7 mouse cellular contexts compared by ENCODE assay signal in the genomic region with DNA sequence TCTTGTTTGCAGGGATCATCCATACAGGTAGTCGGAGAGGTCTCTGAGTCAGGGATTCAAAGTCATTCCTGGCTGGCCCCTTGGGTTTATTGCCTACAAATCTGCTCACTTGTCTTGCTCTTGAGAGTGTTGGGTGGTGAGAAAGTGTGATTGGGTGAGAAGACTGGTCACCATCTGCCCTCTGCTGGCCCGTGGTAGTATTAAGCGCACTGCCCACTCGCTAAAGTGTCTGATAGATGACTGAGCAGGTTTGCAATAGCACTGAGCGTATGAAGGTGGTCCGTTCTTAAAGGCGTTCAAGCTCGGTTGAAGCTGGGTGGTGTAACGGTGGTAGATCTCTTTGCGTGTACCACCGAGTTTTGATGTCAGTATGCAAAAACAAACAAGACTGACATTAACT. TPM values are rescaled to one million over a fixed set of nuclear protein-coding genes. Genes with fewer than 3 reads are reported as not detected.
DNase-seq lines count a peak whose midpoint lies in the region; ATAC-seq and TF ChIP-seq lines count a peak whose summit lies in the region.

No protein-coding gene starts in this region.

- peak; percentile 89 for ATAC-seq in granulocyte monocyte progenitor cell, adult 5-6 weeks (replicated peaks; ENCODE audit: poor library complexity, severe bottlenecking)
- peak; percentile 76 for ATAC-seq in intestine, postnatal 0 days
- peak; percentile 86 for ATAC-seq in midbrain, embryonic 11.5 days (ENCODE audit: low FRiP score)

- peak; percentile 87 for DNase-seq in adrenal gland, postnatal 10 days
- DNase-seq in embryonic facial prominence, embryonic 10.5 days (ENCODE audit: low spot score) = peak; percentile 85
- peak; percentile 76 to 81 for DNase-seq in left cerebral cortex, postnatal 36 days (ENCODE audit: low spot score in 2 of 2)
- peak; percentile 97 for DNase-seq in midbrain, embryonic 11.5 days (ENCODE audit: low spot score, missing footprints)

- H3K36me3 ChIP-seq in embryonic facial prominence, embryonic 10.5 days (replicated peaks) = no peaks in the 10 kb centered on the region
- no peaks in the 10 kb centered on the region for H3K36me3 ChIP-seq in intestine, postnatal 0 days (ENCODE audit: control insufficient read depth, insufficient read depth)
- H3K36me3 ChIP-seq in midbrain, embryonic 11.5 days (ENCODE audit: control insufficient read depth, insufficient read depth, low read length) = no peaks in the 10 kb centered on the region
- no peaks in the 10 kb centered on the region; the same call in 1 of the 2 replicates for H3K36me3 ChIP-seq in small intestine, adult 2 months (ENCODE audit: control insufficient read depth, insufficient read depth, low read length)

- 3% methylated on average over 11 of the region's 11 CpGs for WGBS in embryonic facial prominence, embryonic 10.5 days
- under 1% methylated on average over 11 of the region's 11 CpGs for WGBS in intestine, postnatal 0 days
- 4% methylated on average over 11 of the region's 11 CpGs for WGBS in midbrain, embryonic 11.5 days
- 1% methylated on average over 11 of the region's 11 CpGs for WGBS in small intestine, adult 2 months

- peak; percentile 97 for TF ChIP-seq CTCF in intestine, postnatal 0 days (IDR thresholded peaks at IDR 0.05; ENCODE audit: low read depth)
- TF ChIP-seq CTCF in small intestine, adult 2 months (IDR thresholded peaks at IDR 0.05; ENCODE audit: extremely low read depth, insufficient read length, insufficient replicate concordance, low read depth, low read length) = peak; percentile 92; the same call in 1 of the 2 replicates

- H3K4me2 ChIP-seq in intestine, postnatal 0 days (replicated peaks; ENCODE audit: low read depth) = peak overlapping the region; percentile 69
- H3K4me2 ChIP-seq in midbrain, embryonic 11.5 days = peak overlapping the region; percentile 56

- H3K27ac ChIP-seq in embryonic facial prominence, embryonic 10.5 days (replicated peaks) = no peak overlapping the region
- H3K27ac ChIP-seq in intestine, postnatal 0 days (ENCODE audit: low read depth, low read length) = peak overlapping the region; percentile 93
- H3K27ac ChIP-seq in midbrain, embryonic 11.5 days (ENCODE audit: low read depth, low read length) = no peak overlapping the region
- H3K27ac ChIP-seq in small intestine, adult 2 months (ENCODE audit: insufficient read depth, low read depth, low read length) = peak overlapping the region; percentile 93

- H3K4me3 ChIP-seq in embryonic facial prominence, embryonic 10.5 days = peak overlapping the region; percentile 61
- peak overlapping the region; percentile 48 for H3K4me3 ChIP-seq in intestine, postnatal 0 days (ENCODE audit: low read depth, low read length)
- H3K4me3 ChIP-seq in midbrain, embryonic 11.5 days (ENCODE audit: low read depth, low read length) = peak overlapping the region; percentile 32
- H3K4me3 ChIP-seq in small intestine, adult 2 months (ENCODE audit: low read depth, low read length) = peak overlapping the region; percentile 74

- H3K9me3 ChIP-seq in embryonic facial prominence, embryonic 10.5 days = no peaks in the 10 kb centered on the region
- H3K9me3 ChIP-seq in intestine, postnatal 0 days (ENCODE audit: control insufficient read depth) = no peaks in the 10 kb centered on the region
- H3K9me3 ChIP-seq in midbrain, embryonic 11.5 days (ENCODE audit: control insufficient read depth, low read length) = no peaks in the 10 kb centered on the region

- peaks cover 14% of the 10 kb centered on the region for H3K4me1 ChIP-seq in embryonic facial prominence, embryonic 10.5 days
- H3K4me1 ChIP-seq in intestine, postnatal 0 days (replicated peaks; ENCODE audit: control insufficient read depth, insufficient read depth, low read length) = 0 out of 2 replicates have a peak, but pooled peaks cover 2% of the 10 kb centered on the region
- peaks cover 3% of the 10 kb centered on the region; the same call in 1 of the 2 replicates for H3K4me1 ChIP-seq in midbrain, embryonic 11.5 days (ENCODE audit: control insufficient read depth, insufficient read depth, low read length)
- peaks cover 19% of the 10 kb centered on the region for H3K4me1 ChIP-seq in small intestine, adult 2 months (ENCODE audit: control insufficient read depth, insufficient read depth, insufficient read length, low read length)

- intact Hi-C loops in left cerebral cortex, postnatal 36 days (cut with DNase I) = loop anchor here (1.0 to 5.0 kb wide), 3 partner anchors 155 to 288 kb away; no protein-coding TSS in a partner anchor

- TF ChIP-seq POLR2A in small intestine, adult 2 months (IDR thresholded peaks at IDR 0.05; ENCODE audit: low read depth, low read length) = no peak

- peak overlapping the region; percentile 70 for H3K9ac ChIP-seq in intestine, postnatal 0 days (ENCODE audit: low read depth, low read length)
- H3K9ac ChIP-seq in midbrain, embryonic 11.5 days (ENCODE audit: low read length) = no peak overlapping the region

- H3K27me3 ChIP-seq in embryonic facial prominence, embryonic 10.5 days (replicated peaks; ENCODE audit: low read depth, poor library complexity, severe bottlenecking) = peaks cover 27% of the 10 kb centered on the region
- no peaks in the 10 kb centered on the region for H3K27me3 ChIP-seq in intestine, postnatal 0 days (replicated peaks; ENCODE audit: control insufficient read depth, insufficient read depth, low read length)
- peaks cover 7% of the 10 kb centered on the region for H3K27me3 ChIP-seq in midbrain, embryonic 11.5 days (ENCODE audit: control insufficient read depth, insufficient read depth, low read length)
- H3K27me3 ChIP-seq in small intestine, adult 2 months (ENCODE audit: control insufficient read depth, insufficient read depth, low read length) = no peaks in the 10 kb centered on the region

RNA-seq across cellular contexts. Expression of gene Lpin3, which starts 6.8 kb away (rescaled TPM):
- total RNA-seq in adrenal gland, postnatal 10 days (2021) = 10 to 100 TPM; 21.0 to 26.4 TPM
- polyA plus RNA-seq in embryonic facial prominence, embryonic 10.5 days (2016; fragmentation: Nextera tagmentation; extraction: Ambion mirVana) = 1.4 and 2.0 TPM in 2 replicates
- not detected in 2 replicates for total RNA-seq in granulocyte monocyte progenitor cell, adult 5-6 weeks (2014; fragmentation: Nextera tagmentation)
- not detected in 2 replicates for total RNA-seq in granulocyte monocyte progenitor cell, adult 5-6 weeks (2017)
- 16.5 and 19.4 TPM in 2 replicates for polyA plus RNA-seq in intestine, postnatal 0 days (2015; fragmentation: Nextera tagmentation; extraction: Ambion mirVana)
- total RNA-seq in left cerebral cortex, postnatal 36 days (2021) = 1 to 10 TPM in 1 of 2 experiments, under 1 TPM in 1; 0.79 to 1.4 TPM
- polyA plus RNA-seq in midbrain, embryonic 11.5 days (2014; fragmentation: Nextera tagmentation; extraction: Ambion mirVana) = 0.10 and 0.21 TPM in 2 replicates
- polyA plus RNA-seq in small intestine, adult 2 months (2012; rRNA removed) = 20.7 and 48.0 TPM in 2 replicates

RNA-seq across cellular contexts. Expression of gene Zhx3, which starts 14.5 kb away (rescaled TPM):
- 10 to 100 TPM; 62.9 to 85.1 TPM for total RNA-seq in adrenal gland, postnatal 10 days (2021)
- 6.7 and 7.6 TPM in 2 replicates for polyA plus RNA-seq in embryonic facial prominence, embryonic 10.5 days (2016; fragmentation: Nextera tagmentation; extraction: Ambion mirVana)
- total RNA-seq in granulocyte monocyte progenitor cell, adult 5-6 weeks (2014; fragmentation: Nextera tagmentation) = 5.3 and 16.5 TPM in 2 replicates
- total RNA-seq in granulocyte monocyte progenitor cell, adult 5-6 weeks (2017) = 3.9 and 4.4 TPM in 2 replicates
- 3.5 and 4.4 TPM in 2 replicates for polyA plus RNA-seq in intestine, postnatal 0 days (2015; fragmentation: Nextera tagmentation; extraction: Ambion mirVana)
- 10 to 100 TPM; 63.4 to 84.0 TPM for total RNA-seq in left cerebral cortex, postnatal 36 days (2021)
- polyA plus RNA-seq in midbrain, embryonic 11.5 days (2014; fragmentation: Nextera tagmentation; extraction: Ambion mirVana) = 7.8 and 8.9 TPM in 2 replicates
- polyA plus RNA-seq in small intestine, adult 2 months (2012; rRNA removed) = 3.3 and 6.2 TPM in 2 replicates

RNA-seq across cellular contexts. Expression of gene Emilin3, which starts 24.8 kb away (rescaled TPM):
- total RNA-seq in adrenal gland, postnatal 10 days (2021) = under 1 TPM; 0.63 to 0.70 TPM
- polyA plus RNA-seq in embryonic facial prominence, embryonic 10.5 days (2016; fragmentation: Nextera tagmentation; extraction: Ambion mirVana) = 2.2 and 3.5 TPM in 2 replicates
- total RNA-seq in granulocyte monocyte progenitor cell, adult 5-6 weeks (2014; fragmentation: Nextera tagmentation) = not detected in 2 replicates
- total RNA-seq in granulocyte monocyte progenitor cell, adult 5-6 weeks (2017) = not detected in 2 replicates
- 7.6 and 8.6 TPM in 2 replicates for polyA plus RNA-seq in intestine, postnatal 0 days (2015; fragmentation: Nextera tagmentation; extraction: Ambion mirVana)
- under 1 TPM in 1 of 2 experiments, not detected in 1; 0.27 TPM for total RNA-seq in left cerebral cortex, postnatal 36 days (2021)
- 2.6 and 2.9 TPM in 2 replicates for polyA plus RNA-seq in midbrain, embryonic 11.5 days (2014; fragmentation: Nextera tagmentation; extraction: Ambion mirVana)
- 0.15 and 0.43 TPM in 2 replicates for polyA plus RNA-seq in small intestine, adult 2 months (2012; rRNA removed)

Comparison
In these comparisons a context has a peak if more than half of its experiments do, and no peak if none do; other contexts are left out.
1. H3K27ac ChIP-seq: peak in intestine, postnatal 0 days (single experiment) and small intestine, adult 2 months (single experiment); none in embryonic facial prominence, embryonic 10.5 days (single experiment) and midbrain, embryonic 11.5 days (single experiment).
2. Peak in every context shown above with its lines, with median percentiles within 50 percentile points of each other: DNase-seq, H3K4me3 ChIP-seq and ATAC-seq.